Mouse (Mus musculus): ENCODE data around the gene Trpv4. TPM values are rescaled to one million over a fixed set of nuclear protein-coding genes. Genes with fewer than 3 reads are reported as not detected.

Gene Trpv4
- 5.7 and 5.9 TPM in 2 replicates for polyA plus RNA-seq (2012; rRNA removed)

DNA sequence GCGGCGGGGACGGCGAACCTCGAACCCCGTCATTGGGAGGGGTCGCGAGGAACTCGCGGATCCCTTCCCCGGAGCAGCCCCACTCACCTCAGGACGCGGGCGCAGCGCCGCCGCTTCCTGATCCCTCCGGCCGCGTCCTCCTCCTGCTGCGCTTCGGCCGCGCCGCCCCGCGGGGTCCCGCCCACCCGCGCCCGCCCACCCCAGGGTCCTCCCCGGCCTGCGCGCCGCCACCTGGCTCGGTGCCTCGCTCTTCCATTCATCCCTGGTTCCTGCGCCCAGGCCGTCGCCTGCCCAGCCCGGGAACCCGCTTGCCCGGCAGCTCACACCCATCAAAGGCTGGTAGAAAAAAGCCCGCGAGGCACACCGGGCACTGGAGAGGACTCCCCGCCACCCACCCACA, at the start of gene Trpv4:
Gene Trpv4 (minus strand): TSS at position 167 of the 400 bp plus-strand sequence.

DNA sequence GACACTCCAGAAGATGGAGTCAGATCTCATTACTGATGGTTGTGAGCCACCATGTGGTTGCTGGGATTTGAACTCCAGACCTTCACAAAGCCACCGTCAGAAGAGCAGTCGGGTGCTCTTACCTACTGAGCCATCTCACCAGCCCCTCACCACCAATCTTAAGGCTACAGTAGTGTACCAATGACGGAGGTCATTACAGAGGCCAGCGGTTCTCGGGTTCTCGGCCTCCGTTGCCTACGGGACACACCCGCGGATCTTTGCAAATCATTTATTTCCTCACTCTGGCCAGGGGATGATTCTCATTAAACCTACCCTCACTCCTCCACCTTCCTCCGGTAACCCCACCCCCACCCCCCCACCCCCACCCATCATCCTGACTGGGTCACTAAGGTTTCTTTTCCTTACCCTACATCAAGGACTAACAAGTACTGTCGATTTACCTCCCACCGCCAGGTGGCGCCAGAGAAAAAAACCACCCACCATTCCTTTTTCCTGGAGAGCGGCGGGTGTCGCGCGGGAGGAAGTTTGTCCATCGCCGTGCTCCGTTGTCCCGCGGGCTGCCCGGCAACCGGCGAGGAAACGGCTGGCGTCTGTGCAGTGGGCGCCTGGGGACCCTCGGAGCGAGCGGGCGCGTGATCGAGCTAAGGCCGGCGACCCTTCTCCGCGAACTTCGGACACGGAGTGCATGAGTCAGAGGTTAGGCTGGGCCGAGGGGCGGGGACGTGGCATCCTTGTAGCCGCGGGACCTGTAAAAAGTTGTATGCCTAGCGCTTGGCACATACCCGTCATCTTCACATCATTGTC, 49.2 kb upstream of the Trpv4 start, which contains the start of gene Tchp:
Gene Tchp (plus strand): TSS at position 496 of the 804 bp plus-strand sequence.

DNA sequence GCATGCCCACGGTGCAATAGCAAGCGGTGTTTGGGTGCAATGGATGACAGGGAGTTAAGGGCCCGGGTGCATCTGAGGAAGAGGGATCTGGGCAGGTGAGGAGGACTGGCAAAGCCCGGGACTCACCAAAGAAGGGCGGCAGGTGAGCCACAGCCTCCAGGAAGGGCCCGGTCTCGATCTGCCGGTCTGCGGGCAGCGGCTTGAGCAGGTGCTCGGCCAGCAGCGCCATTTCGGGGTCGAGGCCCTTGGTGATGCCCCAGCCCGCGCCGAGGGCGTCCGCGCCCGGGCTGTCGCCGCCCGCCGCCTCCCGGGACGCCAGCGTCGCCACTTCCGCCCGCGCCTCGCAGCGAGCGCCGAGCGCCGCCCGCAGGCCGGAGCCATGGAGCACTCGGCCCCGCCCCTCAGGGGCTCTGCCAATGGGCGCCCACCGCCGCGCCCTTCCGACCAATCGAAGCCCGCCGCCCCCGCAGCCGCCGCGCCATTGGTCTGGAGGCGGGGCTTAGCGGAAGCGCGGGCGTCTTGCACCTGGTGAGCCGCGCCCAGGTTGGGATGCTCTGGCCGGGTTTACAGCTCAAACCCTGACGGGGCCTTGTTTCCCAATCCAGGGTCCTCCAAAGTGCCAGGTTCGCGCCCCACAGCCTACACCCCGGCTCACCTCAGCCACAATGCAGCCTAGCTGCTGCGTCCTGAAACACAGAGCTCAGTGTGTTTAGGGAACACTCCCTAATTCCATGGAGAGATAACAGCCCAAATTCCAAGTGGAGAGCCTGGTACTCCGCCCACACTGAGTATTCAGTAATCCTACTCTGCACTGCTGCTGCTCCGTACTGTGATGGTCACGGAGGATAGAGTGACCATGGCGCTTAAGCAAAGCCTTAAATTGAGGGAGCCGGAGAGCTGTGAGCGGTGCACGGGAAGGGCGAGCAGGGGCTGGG, 32.7 kb upstream of the Trpv4 start, which contains the start of gene Gltp:
Gene Gltp (minus strand): TSS at position 352 of the 935 bp plus-strand sequence.

Other genes starting within 250 kb of the Trpv4 start
- 6.1 and 6.2 TPM in 2 replicates for gene Mmab, start 214.4 kb downstream of the Trpv4 start, polyA plus RNA-seq (2012; rRNA removed)
- gene Mvk, start 214.2 kb downstream of the Trpv4 start, polyA plus RNA-seq (2012; rRNA removed), result 40.7 and 50.5 TPM in 2 replicates
- gene Fam222a, start 90.4 kb downstream of the Trpv4 start, polyA plus RNA-seq (2012; rRNA removed), result 2.9 and 3.4 TPM in 2 replicates
- gene Gltp, start 32.6 kb upstream of the Trpv4 start, polyA plus RNA-seq (2012; rRNA removed), result 221 and 237 TPM in 2 replicates
- gene Tchp, start 49.3 kb upstream of the Trpv4 start, polyA plus RNA-seq (2012; rRNA removed), result 4.0 and 6.5 TPM in 2 replicates
- gene Ankrd13a, start 116.3 kb upstream of the Trpv4 start, polyA plus RNA-seq (2012; rRNA removed), result 26.9 and 34.6 TPM in 2 replicates
- 13.2 and 14.2 TPM in 2 replicates for gene Git2, start 117.1 kb upstream of the Trpv4 start, polyA plus RNA-seq (2012; rRNA removed)
- 6.7 and 13.9 TPM in 2 replicates for gene 1500011B03Rik, start 165.0 kb upstream of the Trpv4 start, polyA plus RNA-seq (2012; rRNA removed)
- not detected in 2 replicates for gene 4930519G04Rik, start 195.2 kb upstream of the Trpv4 start, polyA plus RNA-seq (2012; rRNA removed)
- gene Gm9936, start 200.3 kb upstream of the Trpv4 start, polyA plus RNA-seq (2012; rRNA removed), result not detected in 2 replicates
- 2.3 and 3.3 TPM in 2 replicates for gene Oasl2, start 238.5 kb upstream of the Trpv4 start, polyA plus RNA-seq (2012; rRNA removed)

All from stomach, adult 2 months (tissue).